Mouse (Mus musculus): ENCODE measurements around the gene Nudt8. TPM values are rescaled to one million over a fixed set of nuclear protein-coding genes. Genes with fewer than 3 reads are reported as not detected.
"Not testable (repeated sequence)": the region's sequence is repeated elsewhere in the genome, so short reads cannot be mapped to it uniquely, and the experiment has no call there.

The Nudt8 gene
- total RNA-seq, 2 experiments from 2014 or later, result 61.2 to 71.2 TPM

DNA sequence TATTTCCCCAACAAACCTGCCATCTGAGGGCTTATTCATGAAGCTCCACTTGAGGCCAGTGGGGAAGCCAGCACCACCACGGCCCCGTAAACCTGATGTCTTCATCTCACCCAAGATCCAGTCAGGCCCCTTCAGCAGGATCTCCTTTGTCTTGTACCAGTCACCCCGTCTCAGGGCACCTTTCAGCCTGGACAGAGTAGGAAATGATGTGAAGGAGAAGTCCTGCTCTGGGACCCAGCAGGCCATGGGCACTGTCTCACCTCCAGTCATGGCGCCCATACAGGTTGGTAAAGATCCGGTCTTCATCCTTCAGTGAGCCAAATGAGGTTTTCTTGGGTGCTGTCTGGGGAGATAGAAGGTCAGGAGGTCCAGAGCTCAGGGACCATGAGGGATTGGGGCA is 10.7 kb downstream of the Nudt8 start:
- intact Hi-C loops (cut with DNase I), result no loop called here
- DNase-seq, result no peak

DNA sequence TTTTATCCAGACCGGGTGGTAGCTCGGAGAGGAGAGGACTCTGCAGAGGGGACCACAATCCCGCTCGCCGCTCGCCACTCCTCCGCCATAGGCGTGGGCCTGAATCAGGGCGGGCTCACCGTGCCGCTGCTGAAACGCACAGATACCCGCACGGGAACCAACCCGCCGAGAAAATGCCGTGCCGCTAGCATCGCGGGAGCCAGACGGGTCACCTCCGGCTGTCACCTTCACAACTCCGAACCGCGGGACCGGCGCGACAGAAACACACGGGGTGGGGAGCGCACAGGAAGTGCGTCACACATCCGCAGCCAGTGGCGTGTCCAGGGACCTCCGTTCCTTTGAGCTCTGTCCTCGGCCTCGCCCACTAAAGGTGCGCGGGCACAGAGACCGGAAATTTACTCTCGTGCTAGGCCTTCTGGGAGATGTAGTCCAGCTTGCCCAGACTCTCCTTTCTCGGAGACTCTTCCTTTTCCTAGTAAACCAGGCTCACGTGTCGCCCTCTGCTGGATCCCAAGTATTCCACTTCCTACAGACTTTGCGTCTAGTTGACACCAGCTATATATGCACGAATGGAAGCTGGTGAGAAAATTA is 12.1 kb downstream of the Nudt8 start, which contains the start of gene Ndufv1:
TSS of gene Ndufv1 (minus strand) at position 375 of the 591 bp plus-strand sequence.
- DNase-seq, result peak; percentile 98
- intact Hi-C loops (cut with DNase I), result loop anchor here (1.0 kb wide), 1 partner anchor 66 kb away; no protein-coding TSS in a partner anchor

DNA sequence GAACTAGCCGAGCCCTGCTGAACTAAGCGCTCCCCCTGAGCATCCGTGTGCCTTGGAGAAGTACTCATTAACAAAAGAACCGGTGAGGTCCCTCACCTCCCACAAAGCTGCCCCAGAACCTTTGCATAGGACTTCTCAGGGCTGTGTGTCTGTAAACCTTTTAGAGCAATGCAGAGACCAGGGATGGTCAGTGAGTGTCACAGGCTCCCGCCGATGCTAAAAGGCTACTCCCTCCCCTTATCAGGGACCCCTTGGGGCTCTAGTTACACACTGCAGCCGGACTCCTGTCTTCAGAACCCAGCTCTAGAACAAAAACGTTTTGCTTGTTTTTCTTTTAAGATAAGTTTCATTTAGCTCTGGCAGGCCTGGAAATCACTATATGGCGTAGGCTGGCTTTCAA is 12.7 kb downstream of the Nudt8 start:
- intact Hi-C loops (cut with DNase I), result no loop called here
- no peak for DNase-seq

DNA sequence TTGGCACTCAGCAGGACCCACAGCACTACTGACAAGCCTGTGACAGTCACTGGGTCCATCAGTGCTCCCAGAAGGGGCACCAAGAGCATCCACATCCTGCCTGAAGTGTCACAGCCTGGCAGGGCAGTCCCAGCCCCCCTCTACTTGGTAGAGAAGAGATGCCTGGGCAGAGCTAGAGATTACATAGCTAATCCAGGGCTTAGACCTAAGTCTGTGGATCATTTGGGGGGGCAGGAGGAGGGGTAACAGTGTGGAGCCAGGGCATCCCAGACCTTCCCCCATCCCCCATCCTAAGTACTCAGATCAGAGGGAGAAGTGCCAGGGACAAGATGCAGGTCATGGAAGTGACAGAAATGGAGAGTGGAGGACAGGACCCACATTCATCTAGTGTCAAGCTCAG is 14.4 kb downstream of the Nudt8 start:
- no peak for DNase-seq
- intact Hi-C loops (cut with DNase I), result loop anchor here (5.0 kb wide), 3 partner anchors 67 to 212 kb away; partner anchors contain the start of genes Cabp2 and Coro1b

DNA sequence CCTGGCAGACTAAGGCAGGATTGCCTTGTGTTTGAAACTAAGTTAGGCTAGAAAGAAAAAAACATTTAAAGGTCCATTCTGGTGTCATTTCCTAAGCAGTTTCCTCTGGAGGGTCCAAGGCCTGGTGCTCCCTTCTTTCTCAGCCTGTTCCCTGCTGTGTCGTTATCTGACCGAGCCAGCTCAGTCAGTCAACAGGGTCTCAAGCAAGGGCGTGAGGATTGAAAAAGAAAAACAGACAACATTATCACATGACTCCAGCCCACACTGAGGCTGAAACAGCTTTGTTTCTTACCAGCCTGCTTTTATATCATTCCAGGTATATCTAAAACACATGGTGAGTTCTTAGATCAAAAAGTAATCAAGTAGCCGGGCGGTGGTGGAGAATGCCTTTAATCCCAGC is 15.3 kb downstream of the Nudt8 start:
- DNase-seq, result no peak
- intact Hi-C loops (cut with DNase I), result loop anchor here (5.0 kb wide), 3 partner anchors 67 to 212 kb away; partner anchors contain the start of genes Cabp2 and Coro1b

DNA sequence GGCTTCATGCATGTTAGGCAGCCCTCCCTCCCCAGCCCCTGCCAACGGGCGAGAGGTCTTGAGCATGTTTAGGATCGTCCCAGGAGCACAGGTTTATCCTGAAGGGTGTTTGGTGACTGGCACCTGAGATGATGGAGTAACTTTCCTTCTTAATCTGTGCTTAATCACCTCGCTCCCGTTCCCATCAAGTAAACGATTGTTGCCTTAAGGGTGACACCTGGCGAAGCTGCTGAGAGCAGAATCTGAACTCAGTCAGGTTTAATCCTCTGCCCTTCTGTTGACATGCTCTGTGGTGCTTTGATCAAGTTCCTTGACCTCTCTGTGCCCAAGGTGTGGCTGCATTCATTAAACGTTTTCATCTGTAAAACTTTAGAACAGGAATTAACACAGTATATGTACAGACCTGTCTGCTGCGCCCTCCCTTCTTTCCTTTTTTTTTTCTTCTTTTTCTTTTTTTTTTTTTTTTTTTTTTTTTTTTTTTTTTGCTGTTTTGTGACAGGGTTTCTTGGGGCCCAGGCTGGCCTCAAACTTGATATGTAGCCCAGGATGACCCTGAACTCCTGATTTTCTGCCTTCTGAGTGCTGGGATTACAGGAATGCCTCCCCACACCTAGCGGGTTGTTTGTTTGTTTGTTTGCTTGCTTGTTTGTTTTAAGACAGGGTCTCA is 17.7 kb downstream of the Nudt8 start:
- intact Hi-C loops (cut with DNase I), result loop anchor here (5.0 kb wide), 3 partner anchors 64 to 209 kb away; partner anchors contain the start of genes Cabp2 and Coro1b
- DNase-seq, result no peak

DNA sequence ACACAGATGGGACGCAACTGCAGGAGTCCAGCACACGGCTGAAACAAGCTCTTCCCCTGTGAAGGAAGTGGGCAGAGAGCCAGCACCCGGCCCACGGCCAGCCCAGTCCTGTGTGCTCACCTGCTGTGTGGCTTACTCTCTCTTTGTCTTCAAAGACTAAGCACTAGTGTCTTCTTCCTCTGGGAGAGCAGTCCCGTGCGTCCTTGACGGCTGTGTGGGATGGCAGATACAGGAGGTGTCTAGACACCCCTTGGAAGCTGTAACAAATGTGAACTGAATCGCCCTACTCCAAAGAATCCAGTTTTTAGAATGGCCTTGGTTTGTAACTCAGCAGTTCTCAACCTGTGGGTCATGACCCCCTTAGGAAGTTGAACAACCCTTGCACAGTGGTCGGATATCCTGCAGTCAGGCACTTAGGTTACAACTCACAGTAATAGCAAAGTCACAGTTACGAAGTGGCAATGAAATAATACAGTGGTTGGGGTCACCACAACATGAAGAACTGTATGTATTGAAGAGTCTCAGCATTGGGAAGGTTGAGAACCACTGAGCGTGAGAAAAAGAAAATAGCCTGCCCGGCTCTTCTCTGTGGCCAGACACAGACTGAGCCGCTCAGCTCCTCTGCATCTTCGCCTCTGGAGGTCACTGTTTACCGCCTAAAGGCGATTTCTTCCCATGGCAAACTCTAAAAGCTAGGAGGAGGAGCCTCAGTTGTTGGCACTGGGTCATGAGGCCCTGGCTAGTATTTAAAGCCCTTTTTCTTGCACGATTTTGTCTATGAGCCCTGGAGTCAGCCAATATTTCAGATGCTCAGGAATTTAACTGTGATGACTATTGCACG is 18.6 kb downstream of the Nudt8 start:
- intact Hi-C loops (cut with DNase I), result loop anchor here (1.0 to 5.0 kb wide), 4 partner anchors 28 to 208 kb away; partner anchors contain the start of genes Cabp2 and Coro1b
- DNase-seq, result peak; percentile 92 to 93

DNA sequence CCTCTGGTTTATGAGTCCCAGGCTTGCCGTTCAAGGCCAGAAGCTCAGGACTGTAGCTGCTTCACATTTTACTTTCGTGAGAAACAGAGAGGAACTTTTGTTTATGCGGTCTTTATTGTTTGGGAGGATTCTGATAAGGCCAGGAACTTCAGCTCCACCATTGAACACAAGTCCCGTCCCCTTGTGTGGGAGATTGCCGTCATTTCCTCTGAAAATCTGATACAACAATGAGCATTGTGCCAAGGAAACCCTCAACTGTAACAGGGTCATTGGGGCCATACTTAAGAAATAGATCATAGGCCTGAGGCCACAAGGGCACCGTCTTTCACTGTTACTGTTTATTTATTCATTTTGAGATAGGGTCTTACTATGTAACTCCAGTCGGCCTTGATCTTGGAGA is 22.8 kb downstream of the Nudt8 start:
- no peak for DNase-seq
- intact Hi-C loops (cut with DNase I), result no loop called here

DNA sequence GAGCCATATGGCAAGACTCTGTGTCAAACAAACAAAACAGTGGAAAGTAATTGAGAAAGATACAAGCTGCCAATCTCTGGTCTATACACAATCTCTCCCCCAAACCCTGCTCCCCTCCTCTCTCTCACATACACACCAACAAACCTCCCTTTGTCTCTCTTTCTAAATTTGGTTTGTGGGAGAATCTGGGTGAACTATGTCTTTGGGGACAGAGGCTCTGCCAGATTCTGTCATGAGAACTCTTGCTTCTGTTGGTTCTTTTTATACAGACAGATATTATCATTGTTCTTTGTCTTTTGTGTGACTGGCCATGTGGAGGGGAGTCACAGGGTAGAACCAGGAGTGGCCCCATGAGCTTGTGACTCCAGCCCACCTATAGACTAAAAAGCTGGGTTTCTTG is 27.2 kb downstream of the Nudt8 start:
- intact Hi-C loops (cut with DNase I), result no loop called here

DNA sequence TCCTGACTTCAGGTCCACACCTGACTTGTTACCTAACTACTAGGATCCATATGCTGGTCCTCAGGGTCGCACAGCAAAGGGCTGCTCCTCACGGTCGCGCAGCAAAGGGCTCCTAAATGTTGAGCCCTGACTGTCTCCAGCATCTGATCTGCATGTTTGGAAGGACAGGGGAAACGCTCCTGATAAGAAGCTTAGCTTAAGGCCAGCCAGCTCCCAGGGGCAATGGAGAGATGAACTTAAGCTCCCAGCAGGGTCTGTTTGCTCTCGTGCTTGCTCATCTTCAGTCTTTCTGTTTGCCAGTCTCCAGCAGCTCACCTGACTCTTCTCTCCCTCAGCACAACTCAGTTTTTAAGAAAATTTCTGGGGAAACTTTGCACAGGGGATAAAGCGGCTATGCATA is 32.3 kb downstream of the Nudt8 start:
- DNase-seq, result no peak
- intact Hi-C loops (cut with DNase I), result no loop called here

More for the DNA sequence above, 27.2 kb downstream of the Nudt8 start:
- DNase-seq, result no peak

DNA sequence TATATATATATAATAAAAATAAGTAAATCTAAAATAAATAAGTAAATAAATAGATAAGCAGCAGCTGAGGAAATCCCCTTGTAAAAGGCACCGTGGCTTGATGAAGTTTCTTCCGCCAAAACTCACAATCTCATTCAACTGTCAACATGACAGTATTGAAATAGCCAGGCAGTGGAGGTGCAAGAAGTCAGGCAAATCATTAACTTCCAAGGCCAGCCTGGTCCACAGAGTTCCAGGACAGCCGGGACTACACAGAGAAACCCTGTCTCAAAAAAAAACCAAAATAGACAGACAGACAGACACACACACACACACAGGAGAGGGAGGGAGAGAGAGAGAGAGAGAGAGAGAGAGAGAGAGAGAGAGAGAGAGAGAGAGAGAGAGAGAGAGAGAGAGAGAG is 32.9 kb downstream of the Nudt8 start:
- DNase-seq, result no peak
- intact Hi-C loops (cut with DNase I), result no loop called here

DNA sequence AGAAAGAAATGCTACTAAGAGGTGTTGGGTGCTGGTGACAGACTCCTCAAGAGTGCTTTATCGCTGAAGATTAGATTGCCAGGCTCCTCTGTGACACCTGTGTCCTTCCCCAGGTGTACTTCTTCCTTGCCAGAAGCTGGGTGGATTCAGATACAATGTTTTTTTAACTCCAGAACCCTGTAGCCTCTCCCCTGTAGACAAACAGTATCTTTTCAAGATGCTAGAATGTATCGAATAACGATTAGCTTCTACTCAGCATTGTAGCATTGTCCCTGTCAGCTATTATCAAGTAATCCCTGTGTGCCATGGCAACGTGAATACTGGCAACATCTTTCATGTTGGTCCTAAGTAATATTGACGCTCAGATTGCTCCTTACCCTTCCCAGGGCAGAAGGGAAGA is 33.4 kb downstream of the Nudt8 start:
- intact Hi-C loops (cut with DNase I), result no loop called here
- DNase-seq, result no peak

DNA sequence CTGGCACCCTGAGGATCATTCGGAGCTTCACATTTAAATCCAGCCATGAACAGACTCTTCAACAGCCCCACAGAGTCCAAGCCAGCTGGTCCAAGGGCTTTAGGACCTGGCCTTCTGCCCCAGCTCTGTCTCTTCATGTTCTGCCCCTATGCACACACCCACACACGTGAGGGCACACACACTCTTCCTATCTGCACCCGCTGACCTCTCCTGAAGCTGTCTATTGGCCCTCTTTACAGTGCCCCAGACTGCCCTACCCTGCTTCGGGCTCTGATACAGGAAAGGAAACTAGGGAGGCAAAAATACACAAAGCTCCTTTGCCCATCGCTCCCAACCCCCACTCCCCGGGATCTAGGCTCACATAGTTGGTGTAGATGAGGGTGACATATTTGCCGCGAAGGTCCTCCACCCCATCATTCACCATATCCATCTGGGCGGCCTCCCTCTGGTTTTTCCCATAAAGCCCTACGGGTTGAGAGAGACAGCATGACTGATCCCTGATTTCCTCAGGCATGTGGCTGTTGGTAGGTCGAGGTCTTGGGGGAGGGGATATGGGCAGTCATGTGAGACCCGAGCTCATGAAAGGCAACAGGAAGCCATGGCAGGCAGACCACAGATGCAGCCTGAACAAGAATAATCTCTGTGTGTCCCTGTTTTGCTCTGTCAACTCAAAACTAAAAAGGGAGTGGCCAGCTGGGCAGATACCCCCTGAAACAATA is 36.1 kb downstream of the Nudt8 start:
- DNase-seq, result no peak
- intact Hi-C loops (cut with DNase I), result no loop called here

DNA sequence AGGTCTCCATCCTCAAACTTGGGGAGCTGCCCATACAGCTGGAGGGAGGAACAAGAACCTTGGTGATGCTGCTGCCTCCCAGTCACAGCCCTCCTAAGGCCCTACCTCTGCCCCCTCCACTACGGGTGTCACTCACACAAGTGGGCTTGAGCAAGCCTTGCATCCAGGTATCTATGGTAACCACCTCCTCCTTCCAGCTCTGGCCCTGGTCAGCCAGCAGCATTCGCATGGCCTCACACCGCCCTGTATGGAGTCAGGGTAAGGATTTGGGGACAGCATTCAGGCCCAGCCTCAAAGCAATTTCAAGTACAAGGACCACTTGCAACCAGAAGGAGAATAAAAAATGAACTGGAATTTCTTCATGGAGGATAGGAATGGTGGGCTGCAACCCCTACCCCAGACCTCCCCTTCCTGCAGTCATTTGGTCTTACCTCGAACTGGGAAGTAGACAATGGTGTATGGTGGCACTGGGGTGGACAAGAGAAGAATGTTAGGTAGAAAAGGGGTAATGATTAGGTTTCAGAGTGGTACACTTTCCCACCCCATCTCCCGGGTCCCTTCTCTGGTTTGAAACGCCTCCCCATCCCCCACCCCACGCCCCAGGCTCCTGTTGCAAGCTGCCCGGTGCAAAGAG is 36.9 kb downstream of the Nudt8 start:
- intact Hi-C loops (cut with DNase I); DNase-seq: not testable (repeated sequence)

DNA sequence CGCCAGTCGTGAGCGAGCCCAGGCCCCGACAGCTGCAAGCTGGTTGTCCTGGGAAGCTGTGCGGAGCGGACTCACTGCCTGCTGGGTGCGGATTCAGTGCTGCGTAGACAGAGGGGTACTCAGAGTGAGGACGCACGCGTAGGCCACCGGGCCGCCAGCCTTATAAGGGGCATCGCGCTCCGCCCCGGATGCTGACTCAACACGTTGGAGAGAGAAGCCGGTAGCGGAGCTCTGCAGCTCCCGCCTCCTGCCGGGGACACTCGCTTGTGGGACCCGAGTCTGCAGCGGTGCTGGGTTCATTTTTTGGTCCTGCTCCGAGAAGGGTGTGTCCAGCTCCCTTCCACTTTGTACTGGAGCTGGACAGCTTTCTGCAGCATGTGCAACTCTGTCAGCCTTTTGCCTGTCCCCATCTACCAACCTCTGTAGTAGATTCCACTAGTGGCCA is 37.4 kb downstream of the Nudt8 start, which contains the start of gene Gstp1:
TSS of gene Gstp1 (minus strand) at position 198 of the 445 bp plus-strand sequence.
- DNase-seq, result peak; percentile 92
- intact Hi-C loops (cut with DNase I), result no loop called here

DNA sequence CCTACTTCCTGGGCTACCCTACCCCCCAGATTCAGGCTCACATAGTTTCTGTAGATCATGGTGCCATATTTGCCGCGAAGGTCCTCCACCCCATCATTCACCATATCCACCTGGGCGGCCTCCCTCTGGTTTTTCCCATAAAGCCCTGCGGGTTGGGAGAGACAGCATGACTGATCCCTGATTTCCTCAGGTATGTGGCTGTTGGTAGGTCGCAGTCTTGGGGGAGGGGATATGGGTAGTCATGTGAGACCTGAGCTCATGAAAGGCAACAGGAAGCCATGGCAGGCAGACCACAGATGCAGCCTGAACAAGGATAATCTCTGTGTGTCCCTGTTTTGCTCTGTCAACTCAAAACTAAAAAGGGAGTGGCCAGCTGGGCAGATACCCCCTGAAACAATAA is 40.6 kb downstream of the Nudt8 start:
- DNase-seq; intact Hi-C loops (cut with DNase I): not testable (repeated sequence)

DNA sequence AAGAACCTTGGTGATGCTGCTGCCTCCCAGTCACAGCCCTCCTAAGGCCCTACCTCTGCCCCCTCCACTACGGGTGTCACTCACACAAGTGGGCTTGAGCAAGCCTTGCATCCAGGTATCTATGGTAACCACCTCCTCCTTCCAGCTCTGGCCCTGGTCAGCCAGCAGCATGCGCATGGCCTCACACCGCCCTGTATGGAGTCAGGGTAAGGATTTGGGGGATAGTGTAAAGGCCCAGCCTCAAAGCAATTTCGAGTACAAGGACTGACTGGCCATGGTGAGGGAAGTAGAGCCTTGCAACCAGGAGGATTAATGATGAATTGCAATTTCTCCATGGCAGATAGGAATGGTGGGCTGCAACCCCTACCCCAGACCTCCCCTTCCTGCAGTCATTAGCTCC is 41.1 kb downstream of the Nudt8 start:
- intact Hi-C loops (cut with DNase I); DNase-seq: not testable (repeated sequence)

DNA sequence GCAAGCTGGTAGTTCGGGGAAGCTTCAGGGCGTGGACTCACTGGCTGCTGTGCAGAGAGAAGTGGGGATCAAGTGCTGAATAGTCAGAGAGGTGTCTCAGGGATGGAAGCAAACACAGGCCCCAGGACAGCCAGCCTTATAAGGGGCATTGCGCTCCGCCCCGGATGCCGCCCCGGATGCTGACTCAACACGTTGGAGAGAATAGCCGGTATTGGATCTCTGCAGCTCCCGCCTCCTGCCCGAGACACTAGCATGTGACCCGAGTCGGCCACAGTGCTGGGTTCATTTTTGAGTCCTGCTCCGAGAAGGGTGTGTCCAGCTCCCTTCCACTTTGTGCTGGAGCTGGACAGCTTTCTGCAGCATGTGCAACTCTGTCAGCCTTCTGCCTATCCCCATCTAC is 41.7 kb downstream of the Nudt8 start:
- intact Hi-C loops (cut with DNase I), result no loop called here
- DNase-seq, result peak; percentile 46 to 67

DNA sequence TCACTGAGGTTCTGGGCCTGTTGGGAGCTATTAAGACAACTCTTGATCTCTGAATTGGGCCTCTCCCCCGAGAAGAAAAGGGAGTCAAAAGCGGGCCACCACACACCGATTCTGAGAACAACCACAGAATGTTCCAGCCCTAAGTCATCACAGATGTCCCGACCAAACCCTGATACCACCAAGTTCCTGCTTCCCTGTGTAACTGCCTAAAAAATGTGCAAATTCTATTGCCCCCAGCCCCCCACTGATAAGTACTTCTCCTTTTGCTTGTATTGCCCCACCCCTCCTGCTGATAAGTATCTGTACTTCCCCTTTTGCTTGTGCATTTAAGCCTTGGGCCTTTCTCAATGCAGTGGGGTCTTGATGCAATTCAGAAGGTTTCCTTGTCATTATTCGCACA is 43.7 kb downstream of the Nudt8 start:
- DNase-seq; intact Hi-C loops (cut with DNase I): not testable (repeated sequence)
